In genomic region chr6:17749596-17749995, GRCm38 (mm10) we compare ENCODE assay signal across 8 mouse cellular contexts. TPM values are rescaled to one million over a fixed set of nuclear protein-coding genes. Genes with fewer than 3 reads are reported as not detected.
A peak's percentile ranks its signal among the peaks of the same experiment; 100 is the strongest.
DNase-seq lines count a peak whose midpoint lies in the region; ATAC-seq and TF ChIP-seq lines count a peak whose summit lies in the region.

No protein-coding gene starts in this region.

- H3K36me3 ChIP-seq in heart, embryonic 13.5 days = no peaks in the 10 kb centered on the region
- H3K36me3 ChIP-seq in hindbrain, embryonic 13.5 days = no peaks in the 10 kb centered on the region
- no peaks in the 10 kb centered on the region for H3K36me3 ChIP-seq in midbrain, embryonic 16.5 days (ENCODE audit: control insufficient read depth, insufficient read depth, low read length)

- TF ChIP-seq CTCF in bone marrow macrophage, adult 2 months (IDR thresholded peaks at IDR 0.05; ENCODE audit: low read depth, low read length) = no peak

- peak overlapping the region; percentile 89 for H3K27ac ChIP-seq in heart, embryonic 13.5 days (replicated peaks)
- peak overlapping the region; percentile 70 for H3K27ac ChIP-seq in bone marrow macrophage, adult 2 months (ENCODE audit: insufficient read depth, low read depth, low read length)
- H3K27ac ChIP-seq in hindbrain, embryonic 13.5 days = peak overlapping the region; percentile 99
- peak overlapping the region; percentile 98 for H3K27ac ChIP-seq in midbrain, embryonic 16.5 days (ENCODE audit: low read length)

- TF ChIP-seq POLR2A in bone marrow macrophage, adult 2 months (IDR thresholded peaks at IDR 0.05; ENCODE audit: borderline replicate concordance, low read depth, low read length) = no peak

- H3K4me2 ChIP-seq in heart, embryonic 13.5 days = peak overlapping the region; percentile 72
- peak overlapping the region; percentile 68 for H3K4me2 ChIP-seq in hindbrain, embryonic 13.5 days
- peak overlapping the region; percentile 89 for H3K4me2 ChIP-seq in midbrain, embryonic 16.5 days (ENCODE audit: low read length)

- no peak for DNase-seq in heart, adult 18-20 months
- DNase-seq in urinary bladder, postnatal 14 days (ENCODE audit: low spot score) = no peak
- no peak for DNase-seq in ovary, postnatal 36 days (ENCODE audit: low spot score)

- peak overlapping the region; percentile 60 for H3K4me3 ChIP-seq in heart, embryonic 13.5 days
- peak overlapping the region; percentile 76 for H3K4me3 ChIP-seq in bone marrow macrophage, adult 2 months (ENCODE audit: insufficient read depth, low read length)
- peak overlapping the region; percentile 47 for H3K4me3 ChIP-seq in hindbrain, embryonic 13.5 days
- peak overlapping the region; percentile 54 for H3K4me3 ChIP-seq in midbrain, embryonic 16.5 days (ENCODE audit: low read depth, low read length)

- 30% methylated on average over 3 of the region's 3 CpGs for WGBS in heart, embryonic 13.5 days
- 20% methylated on average over 3 of the region's 3 CpGs for WGBS in hindbrain, embryonic 13.5 days
- WGBS in midbrain, embryonic 16.5 days = 5% methylated on average over 3 of the region's 3 CpGs

- peak overlapping the region; percentile 86 for H3K9ac ChIP-seq in heart, embryonic 13.5 days
- H3K9ac ChIP-seq in hindbrain, embryonic 13.5 days = peak overlapping the region; percentile 87
- H3K9ac ChIP-seq in midbrain, embryonic 16.5 days (ENCODE audit: low read depth, low read length) = peak overlapping the region; percentile 87

- H3K9me3 ChIP-seq in heart, embryonic 13.5 days = no peaks in the 10 kb centered on the region
- H3K9me3 ChIP-seq in hindbrain, embryonic 13.5 days = no peaks in the 10 kb centered on the region
- H3K9me3 ChIP-seq in midbrain, embryonic 16.5 days (replicated peaks; ENCODE audit: control insufficient read depth, low read length, poor library complexity, severe bottlenecking) = no peaks in the 10 kb centered on the region

- no peaks in the 10 kb centered on the region for H3K27me3 ChIP-seq in heart, embryonic 13.5 days (replicated peaks)
- H3K27me3 ChIP-seq in hindbrain, embryonic 13.5 days = no peaks in the 10 kb centered on the region
- H3K27me3 ChIP-seq in midbrain, embryonic 16.5 days (ENCODE audit: control insufficient read depth, insufficient read depth, low read depth, low read length) = no peaks in the 10 kb centered on the region

- ATAC-seq in heart, embryonic 13.5 days (ENCODE audit: extremely low read depth, insufficient number of reproducible peaks, low FRiP score, low TSS enrichment) = no peak
- ATAC-seq in hindbrain, embryonic 13.5 days (ENCODE audit: low FRiP score) = peak; percentile 18
- ATAC-seq in midbrain, embryonic 16.5 days = peak; percentile 56
- ATAC-seq in activated CD4-positive, CD25-positive, alpha-beta regulatory T cell, adult 4 months = no peak

- peaks cover 45% of the 10 kb centered on the region for H3K4me1 ChIP-seq in heart, embryonic 13.5 days
- peaks cover 25% of the 10 kb centered on the region for H3K4me1 ChIP-seq in bone marrow macrophage, adult 2 months (ENCODE audit: control insufficient read depth, insufficient read depth, low read length)
- H3K4me1 ChIP-seq in hindbrain, embryonic 13.5 days (replicated peaks) = peaks cover 28% of the 10 kb centered on the region
- peaks cover 26% of the 10 kb centered on the region for H3K4me1 ChIP-seq in midbrain, embryonic 16.5 days (ENCODE audit: control insufficient read depth, insufficient read depth, low read length)

RNA-seq across cellular contexts. Expression of gene St7, which starts 56.9 kb away (rescaled TPM):
- polyA plus RNA-seq in heart, embryonic 13.5 days (2015; fragmentation: Nextera tagmentation; extraction: Ambion mirVana) = 25.9 and 31.9 TPM in 2 replicates
- 10 to 100 TPM; 16.0 to 16.8 TPM for total RNA-seq in heart, adult 18-20 months (2021)
- 5.3 and 7.5 TPM in 2 replicates for polyA plus RNA-seq in bone marrow macrophage, adult 2 months (2012; ENCODE audit: insufficient read depth, insufficient read length, missing spikeins)
- polyA plus RNA-seq in hindbrain, embryonic 13.5 days (2015; fragmentation: Nextera tagmentation; extraction: Ambion mirVana) = 56.1 and 57.8 TPM in 2 replicates
- 51.5 and 69.7 TPM in 2 replicates for polyA plus RNA-seq in midbrain, embryonic 16.5 days (2015; fragmentation: Nextera tagmentation; extraction: Ambion mirVana)
- polyA plus RNA-seq in activated CD4-positive, CD25-positive, alpha-beta regulatory T cell, adult 4 months (2017; shearing (Covaris generic)) = 1 to 10 TPM; 4.2 to 4.6 TPM

Comparison
In these comparisons a context has a peak if more than half of its experiments do, and no peak if none do; other contexts are left out.
1. ATAC-seq: peak in hindbrain, embryonic 13.5 days (single experiment) and midbrain, embryonic 16.5 days (single experiment); none in heart, embryonic 13.5 days (single experiment) and activated CD4-positive, CD25-positive, alpha-beta regulatory T cell, adult 4 months (single experiment).
2. Peak in every context shown above with its lines, with median percentiles within 50 percentile points of each other: H3K27ac ChIP-seq, H3K4me2 ChIP-seq, H3K4me3 ChIP-seq and H3K9ac ChIP-seq.